Mouse (Mus musculus): ENCODE results near the gene Atp6v0d1.

DNA sequence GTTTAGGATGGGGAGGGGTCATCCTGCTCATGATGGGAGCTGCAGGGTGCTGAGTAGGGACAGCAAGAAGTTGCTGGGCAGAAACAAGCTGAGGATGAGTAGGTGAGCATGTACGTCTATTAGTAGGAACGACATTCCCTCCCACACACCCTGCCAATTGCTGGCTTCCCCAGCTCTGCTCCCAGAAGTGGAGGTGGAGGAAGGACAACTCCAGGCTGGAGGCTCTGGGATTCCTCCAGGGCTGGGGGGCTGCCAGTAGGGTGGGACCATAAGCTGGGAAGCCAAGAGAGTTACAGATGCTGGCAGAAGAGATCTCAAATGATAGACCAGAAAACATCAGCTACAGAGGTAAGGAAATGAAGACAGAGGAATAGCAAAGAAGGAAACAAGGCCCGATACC lies 29.3 kb downstream of the Atp6v0d1 start:
- TF ChIP-seq SMC3 (IDR thresholded peaks at IDR 0.05; ENCODE audit: low read depth, low read length) (no peak), POLR2AphosphoS2 (IDR thresholded peaks at IDR 0.05; ENCODE audit: low read depth, low read length) (no peak)
